In genomic region chr17:62659501-62660175, GRCm38 (mm10) we compare ENCODE assay signal across 9 mouse cellular contexts.
DNase-seq lines count a peak whose midpoint lies in the region; ATAC-seq lines count a peak whose summit lies in the region.
"Had no signal": no experiment of that assay in that cellular context is flagged by ENCODE, and none has a peak within 500 bp of the region (broad histone marks: within the 10 kb centered on the region; RNA-seq: fewer than 3 reads in every experiment).

No protein-coding gene starts in this region.

- peak; percentile 24 for DNase-seq in kidney, adult 9 months
- DNase-seq in kidney, postnatal 14 days = no peak
- peak; percentile 69 for DNase-seq in hindbrain, embryonic 14.5 days (ENCODE audit: low spot score)
- DNase-seq in left cerebral cortex, postnatal 36 days (ENCODE audit: low spot score in 2 of 2) = peak; percentile 59 to 61
- peak; percentile 39 for DNase-seq in right cerebral cortex, postnatal 4 days
- no peak for DNase-seq in adrenal gland, postnatal 36 days
- DNase-seq in spleen, postnatal 4 days (ENCODE audit: low spot score in 2 of 2) = no peak
- DNase-seq in lung, adult 18-20 months = no peak

- H3K4me2 ChIP-seq in hindbrain, embryonic 14.5 days (replicated peaks) = peak overlapping the region; percentile 33

- no peaks in the 10 kb centered on the region for H3K9me3 ChIP-seq in hindbrain, embryonic 14.5 days (ENCODE audit: control insufficient read depth, low read length)

- H3K27ac ChIP-seq in hindbrain, embryonic 14.5 days = peak overlapping the region; percentile 74

- intact Hi-C loops in left cerebral cortex, postnatal 36 days (cut with DNase I) = no loop called here

- H3K36me3 ChIP-seq in hindbrain, embryonic 14.5 days (replicated peaks; ENCODE audit: control insufficient read depth, insufficient read depth) = no peaks in the 10 kb centered on the region

- H3K4me3 ChIP-seq in hindbrain, embryonic 14.5 days (replicated peaks; ENCODE audit: low read length) = no peak overlapping the region

- ATAC-seq in hindbrain, embryonic 14.5 days (ENCODE audit: low FRiP score) = peak; percentile 93

- H3K4me1 ChIP-seq in hindbrain, embryonic 14.5 days (replicated peaks; ENCODE audit: control insufficient read depth, insufficient read depth, low read length) = peaks cover 18% of the 10 kb centered on the region

- H3K27me3 ChIP-seq in hindbrain, embryonic 14.5 days (ENCODE audit: control insufficient read depth, insufficient read depth, low read length) = no peaks in the 10 kb centered on the region
- H3K27me3 ChIP-seq: CH12.LX had no signal

- peak overlapping the region; percentile 14; the same call in 1 of the 2 replicates for H3K9ac ChIP-seq in hindbrain, embryonic 14.5 days

- 32% methylated on average over 14 of the region's 14 CpGs for WGBS in hindbrain, embryonic 14.5 days

Comparison
In these comparisons a context has a peak if more than half of its experiments do, and no peak if none do; other contexts are left out.
1. DNase-seq: peak in kidney, adult 9 months (single experiment), hindbrain, embryonic 14.5 days (single experiment), left cerebral cortex, postnatal 36 days (2 of 2) and right cerebral cortex, postnatal 4 days (single experiment); none in kidney, postnatal 14 days (single experiment), adrenal gland, postnatal 36 days (0 of 2), spleen, postnatal 4 days (0 of 2) and lung, adult 18-20 months (0 of 2).